Mouse (Mus musculus) cerebellum, postnatal 14 days (tissue): ENCODE results near the gene Acsl5.

Experiments
- DNase-seq, 2 experiments: peaks; one replicate each; pipeline ENCODE4 v3.0.0; 2021; ENCODE audit warnings: mixed read lengths in 2 of 2

Gene Acsl5

GRCm38 (mm10) chr19:55251383-55252124 is at the start of gene Acsl5:
Gene Acsl5, plus strand, starts transcription at chr19:55251938.
- no peak for DNase-seq

GRCm38 (mm10) chr19:55206482-55207138 is 45.1 kb upstream of the Acsl5 start:
- DNase-seq, result peak; percentile 75 to 76

- no peak for DNase-seq
Measured at GRCm38 (mm10) chr19:55207205-55207604, 44.5 kb upstream of the Acsl5 start.

- DNase-seq, result peak in 1 of 2 experiments; percentile 39
Measured at GRCm38 (mm10) chr19:55207746-55208538, 43.8 kb upstream of the Acsl5 start.

- no peak for DNase-seq
Measured at GRCm38 (mm10) chr19:55208654-55209053, 43.1 kb upstream of the Acsl5 start.

GRCm38 (mm10) chr19:55209084-55209483 is 42.7 kb upstream of the Acsl5 start:
- no peak for DNase-seq

- DNase-seq, result no peak
Measured at GRCm38 (mm10) chr19:55211698-55212097, 40.0 kb upstream of the Acsl5 start.

- no peak for DNase-seq
Measured at GRCm38 (mm10) chr19:55213617-55214340, 38.0 kb upstream of the Acsl5 start.

- no peak for DNase-seq
Measured at GRCm38 (mm10) chr19:55216876-55217275, 34.9 kb upstream of the Acsl5 start.

- no peak for DNase-seq
Measured at GRCm38 (mm10) chr19:55217365-55217764, 34.4 kb upstream of the Acsl5 start.

GRCm38 (mm10) chr19:55218192-55218739 is 33.5 kb upstream of the Acsl5 start:
- DNase-seq, result peak; percentile 91 to 95

- DNase-seq, result no peak
Measured at GRCm38 (mm10) chr19:55218741-55219221, 33.0 kb upstream of the Acsl5 start.

- DNase-seq, result no peak
Measured at GRCm38 (mm10) chr19:55219359-55219758, 32.4 kb upstream of the Acsl5 start.

GRCm38 (mm10) chr19:55221208-55221607 is 30.5 kb upstream of the Acsl5 start:
- no peak for DNase-seq

- DNase-seq, result no peak
Measured at GRCm38 (mm10) chr19:55222268-55222667, 29.5 kb upstream of the Acsl5 start.

GRCm38 (mm10) chr19:55226621-55227020 is 25.1 kb upstream of the Acsl5 start:
- DNase-seq, result no peak

- DNase-seq, result no peak
Measured at GRCm38 (mm10) chr19:55227135-55227534, 24.6 kb upstream of the Acsl5 start.

- no peak for DNase-seq
Measured at GRCm38 (mm10) chr19:55231081-55231480, 20.7 kb upstream of the Acsl5 start.

- no peak for DNase-seq
Measured at GRCm38 (mm10) chr19:55232136-55232535, 19.6 kb upstream of the Acsl5 start.

GRCm38 (mm10) chr19:55236026-55236425 is 15.7 kb upstream of the Acsl5 start:
- no peak for DNase-seq

GRCm38 (mm10) chr19:55236564-55236963 is 15.2 kb upstream of the Acsl5 start:
- no peak for DNase-seq

GRCm38 (mm10) chr19:55239766-55240426 is 11.8 kb upstream of the Acsl5 start:
- no peak for DNase-seq
